Mouse (Mus musculus) ovary, postnatal 36 days (tissue): ENCODE measurements at regions not wholly inside any gene's neighbourhood (a gene's known extent, or its start where the extent isn't known, plus 50 kb on each side); places are given as distances from the start of the nearest gene placed in this dataset.

ENCODE experiments used
- DNase-seq: peaks from one replicate; pipeline ENCODE4 v3.0.0; 2022; ENCODE audit warnings: low spot score, mixed read lengths

- no peak for DNase-seq
Measured at GRCm38 (mm10) chr9:78903211-78903610, 287.9 kb downstream of the Cd109 start.

- no peak for DNase-seq
Measured at GRCm38 (mm10) chr9:78917336-78917735, 302.0 kb downstream of the Cd109 start.

- DNase-seq, result no peak
Measured at GRCm38 (mm10) chr9:78925977-78926593, 310.7 kb downstream of the Cd109 start.

- DNase-seq, result no peak
Measured at GRCm38 (mm10) chr9:78941648-78942047, 326.3 kb downstream of the Cd109 start.

GRCm38 (mm10) chr9:78964813-78965212 is 349.5 kb downstream of the Cd109 start:
- no peak for DNase-seq

GRCm38 (mm10) chr9:78965226-78965950 is 350.0 kb downstream of the Cd109 start:
- DNase-seq, result no peak

- DNase-seq, result no peak
Measured at GRCm38 (mm10) chr9:78971731-78972130, 356.4 kb downstream of the Cd109 start.

DNA sequence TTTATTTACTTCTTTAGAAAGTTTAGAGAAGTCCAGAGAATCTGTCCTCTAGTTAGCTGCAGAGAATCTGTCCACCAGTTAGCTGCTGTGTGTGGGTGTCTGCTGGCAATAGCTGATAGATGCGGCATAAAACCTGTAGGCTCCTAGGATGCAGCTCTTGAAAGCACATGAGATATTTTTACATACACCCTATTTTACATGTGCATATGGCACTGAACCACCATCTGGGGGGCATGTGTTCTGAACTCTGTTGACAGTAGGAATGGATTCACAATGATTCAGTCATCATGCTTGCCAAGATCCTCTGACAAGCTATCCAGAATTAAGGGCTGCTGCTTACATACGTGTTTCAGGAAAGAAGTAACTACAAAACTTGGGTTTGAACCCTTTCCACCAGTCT is 368.4 kb downstream of the Cd109 start:
- no peak for DNase-seq

DNA sequence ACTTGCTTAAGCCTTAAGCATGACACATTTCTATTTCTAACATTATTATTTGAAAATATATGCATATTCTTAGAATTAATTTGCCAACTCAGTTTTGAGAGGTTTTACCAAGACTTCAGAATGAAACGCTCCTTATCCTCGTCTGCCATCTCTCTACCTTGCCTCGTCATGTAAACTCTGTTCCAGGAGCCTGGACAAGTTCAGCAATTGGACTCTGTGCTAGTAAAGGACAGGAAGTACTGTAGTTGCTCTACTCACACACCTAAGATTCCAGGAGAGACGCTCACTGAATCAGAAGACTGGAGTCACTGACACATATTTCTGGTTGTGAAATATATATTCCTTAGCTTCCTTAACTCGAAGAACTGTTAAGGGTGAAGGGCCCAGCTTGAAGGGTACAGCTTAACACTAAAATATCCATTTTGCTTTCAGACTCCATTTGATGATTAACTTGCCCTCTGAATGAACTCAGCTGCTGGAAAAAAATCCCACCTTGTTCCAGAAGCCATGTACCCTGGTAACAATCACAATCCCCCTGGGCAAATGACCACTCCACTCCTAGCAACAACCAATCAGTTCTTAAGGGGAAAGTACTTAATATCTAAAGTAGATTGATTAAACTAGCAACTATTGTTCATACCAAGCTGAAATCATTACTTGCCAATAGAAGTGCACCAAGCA is 370.0 kb downstream of the Cd109 start:
- no peak for DNase-seq

DNA sequence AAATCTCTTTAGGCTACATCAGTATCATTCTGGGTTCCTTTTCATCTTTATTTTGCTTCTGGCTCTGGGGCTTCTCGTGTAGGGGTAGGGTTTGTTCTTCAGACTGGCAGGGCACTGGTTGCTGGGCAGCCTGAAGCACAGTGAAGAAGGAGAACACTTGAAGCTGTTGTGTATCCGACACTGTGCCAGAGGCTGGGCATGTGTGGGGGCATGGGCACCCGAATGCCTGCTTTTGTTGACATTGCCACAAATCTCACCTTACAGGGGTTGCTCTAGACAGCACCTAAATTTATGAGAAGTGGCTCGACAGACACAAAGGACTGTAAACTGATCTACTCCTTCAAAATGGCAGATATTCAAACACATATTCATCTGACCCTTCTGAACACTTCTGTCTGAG is 376.0 kb downstream of the Cd109 start:
- DNase-seq, result no peak

GRCm38 (mm10) chr9:79001081-79001480 is 385.7 kb downstream of the Cd109 start:
- DNase-seq, result no peak

DNA sequence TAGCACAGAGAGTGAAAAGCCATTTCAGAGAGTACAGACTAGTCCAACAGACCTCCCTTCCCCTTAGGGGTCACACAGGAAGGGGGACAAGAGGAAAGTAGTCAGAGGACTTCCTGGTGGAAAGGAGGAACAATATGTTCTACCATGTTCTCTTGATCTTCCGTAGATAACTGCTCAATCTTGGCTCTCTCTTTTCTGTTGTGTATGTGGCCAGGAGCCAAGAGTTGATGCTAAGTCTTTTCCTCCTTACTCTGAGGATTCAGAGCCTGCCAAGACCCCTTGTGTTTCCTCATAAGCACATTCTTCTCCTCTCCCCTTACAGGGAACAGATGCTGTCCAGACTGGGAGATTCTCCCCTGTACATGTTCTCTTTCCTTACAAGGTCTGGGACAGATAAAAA is 386.6 kb downstream of the Cd109 start:
- DNase-seq, result no peak

- DNase-seq, result no peak
Measured at GRCm38 (mm10) chr9:79004296-79004980, 389.1 kb downstream of the Cd109 start.

GRCm38 (mm10) chr9:79022291-79022690 is 406.9 kb downstream of the Cd109 start:
- DNase-seq, result no peak

DNA sequence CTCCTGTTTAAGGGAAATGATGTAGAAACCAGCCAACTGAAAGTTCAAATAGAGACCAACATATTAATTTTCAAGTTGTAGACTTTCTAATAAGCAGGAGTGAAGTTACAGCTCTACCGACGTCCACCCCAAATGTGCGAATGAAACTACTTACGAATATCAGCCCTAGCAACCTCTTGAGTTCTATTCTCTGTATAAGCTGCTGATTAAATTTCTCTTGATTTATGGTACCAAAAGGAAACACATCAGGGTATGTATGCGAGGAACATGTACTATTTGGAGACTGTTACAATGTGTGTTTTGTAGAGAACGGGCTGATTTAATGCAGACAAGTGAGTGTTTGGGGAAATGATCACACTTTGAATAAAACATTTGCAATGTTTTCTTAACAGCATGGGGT is 412.9 kb downstream of the Cd109 start:
- no peak for DNase-seq

DNA sequence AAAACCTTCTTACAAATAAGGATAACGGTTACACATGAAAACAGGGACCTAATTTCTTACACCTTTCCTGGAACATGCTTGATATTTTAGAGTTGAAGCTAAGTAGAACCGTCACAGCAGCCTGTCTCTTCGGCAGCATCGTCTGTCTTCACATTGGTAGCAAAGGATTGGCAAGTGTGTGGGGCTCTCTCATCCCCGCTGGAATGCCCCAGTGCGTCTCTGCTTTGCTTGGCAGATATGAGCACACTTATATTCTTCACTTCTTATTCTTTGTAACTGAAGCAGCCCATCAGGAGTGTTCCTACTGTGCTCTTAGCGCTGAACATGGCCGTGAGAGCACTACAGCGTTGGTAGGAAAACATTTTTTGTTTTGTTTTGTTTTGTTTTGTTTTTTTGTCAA is 414.1 kb downstream of the Cd109 start:
- no peak for DNase-seq

GRCm38 (mm10) chr9:79035677-79036076 is 420.3 kb downstream of the Cd109 start:
- no peak for DNase-seq

DNA sequence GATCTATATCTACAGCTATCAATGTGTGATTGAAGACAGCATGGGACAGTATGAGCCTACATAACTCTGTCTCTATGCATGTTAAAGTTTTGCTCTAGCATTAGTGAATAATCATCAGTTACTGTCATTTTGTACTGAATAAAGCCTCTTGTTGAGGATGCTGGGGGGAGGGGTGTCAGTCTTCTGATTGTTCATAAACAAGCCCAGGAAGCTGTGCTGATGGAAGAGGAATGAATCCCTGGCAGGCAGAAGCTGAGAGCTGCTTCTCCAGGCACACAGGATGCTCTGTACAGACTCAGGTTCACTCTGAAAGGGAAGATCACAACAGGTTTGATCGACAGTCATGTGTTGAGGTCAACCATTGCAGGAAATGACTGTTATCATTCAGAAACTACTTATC is 421.7 kb downstream of the Cd109 start:
- no peak for DNase-seq

DNA sequence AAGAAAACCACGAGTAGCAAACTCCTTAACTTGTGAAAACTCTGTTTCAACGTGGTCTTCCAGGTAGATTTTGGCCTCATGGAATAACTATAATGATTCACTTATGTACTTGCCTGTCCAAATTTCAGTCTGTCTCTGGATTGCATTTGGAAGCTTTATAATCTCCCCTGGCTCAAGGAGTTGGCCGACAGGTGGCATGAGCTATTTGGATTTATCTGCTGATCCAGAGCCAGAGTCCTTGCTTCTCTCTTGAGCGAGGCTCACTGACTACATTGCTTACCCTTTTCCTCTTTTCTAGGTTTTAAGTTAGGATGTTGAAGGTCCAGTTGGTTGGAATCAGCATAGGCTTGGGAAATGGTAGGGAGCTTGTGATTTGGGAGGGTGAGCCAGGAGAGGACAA is 423.6 kb downstream of the Cd109 start:
- DNase-seq, result no peak

GRCm38 (mm10) chr9:79044344-79044743 is 429.0 kb downstream of the Cd109 start:
- DNase-seq, result no peak

DNA sequence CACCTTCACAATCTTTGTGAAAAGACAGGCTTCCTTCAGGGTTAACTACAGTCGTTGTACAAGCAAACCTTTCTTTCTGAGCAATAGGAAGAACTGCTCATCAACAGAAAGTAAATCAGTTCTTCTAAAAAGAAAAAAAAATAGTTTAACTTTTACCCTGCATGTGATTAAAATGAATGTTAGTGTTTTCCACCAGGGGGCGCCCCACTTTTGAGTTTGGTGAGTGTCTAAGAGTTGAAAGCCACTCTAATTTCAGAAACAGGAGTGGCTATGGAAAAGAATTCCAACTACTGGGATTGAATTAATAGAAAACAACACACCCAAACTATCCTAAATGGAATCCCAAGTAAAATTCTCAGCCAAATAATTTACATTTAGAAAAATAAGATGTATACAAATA is 430.0 kb downstream of the Cd109 start:
- DNase-seq, result peak; percentile 18

- no peak for DNase-seq
Measured at GRCm38 (mm10) chr9:79071961-79072360, 456.6 kb downstream of the Cd109 start.

- no peak for DNase-seq
Measured at GRCm38 (mm10) chr9:79109611-79110010, 494.3 kb downstream of the Cd109 start.
